Mouse (Mus musculus) lung, adult 2 months (tissue): ENCODE measurements around the gene Hdx.

Experiments used
- CTCF ChIP-seq: fragments of 200-500 bp; IDR thresholded peaks from 2 replicates; pipeline ENCODE4 v1.5.1; 2011; ENCODE audit warnings: mild to moderate bottlenecking, low read length, control low read depth; ENCODE audit not compliant: insufficient read depth
- POLR2A ChIP-seq: fragments of 200-500 bp; IDR thresholded peaks from 2 replicates; pipeline ENCODE4 v1.6.1; 2011; ENCODE audit warnings: low read depth, mild to moderate bottlenecking, control low read depth, low read length, borderline replicate concordance; ENCODE audit errors: extremely low read depth

DNA sequence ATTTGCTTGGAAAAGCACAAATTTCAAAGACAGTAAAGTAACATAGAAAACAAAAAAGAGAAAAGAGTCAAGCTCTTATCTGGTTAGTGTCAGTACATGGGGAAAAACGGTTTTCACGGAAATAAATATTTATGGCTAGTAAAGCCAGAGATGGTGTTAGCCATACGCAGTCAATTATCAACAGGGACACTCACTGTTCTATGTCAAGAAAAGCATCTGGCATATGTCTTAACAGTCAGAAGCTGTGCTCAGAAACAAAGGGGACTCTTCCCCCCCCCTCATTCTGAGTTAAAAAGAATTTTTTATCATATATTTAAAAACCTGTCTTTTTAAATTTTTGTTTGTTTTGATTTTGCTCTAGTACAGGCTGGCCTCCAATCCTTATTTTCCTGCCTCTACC is 25.2 kb downstream of the Hdx start:
- TF ChIP-seq CTCF (no peak), POLR2A (no peak)
